Mouse (Mus musculus) bone marrow, adult 2 months (tissue): ENCODE results near the gene Clip2.
A peak's percentile ranks its signal among the peaks of the same experiment; 100 is the strongest.

ENCODE experiments used
- CTCF ChIP-seq: fragments of 200-500 bp; IDR thresholded peaks from 2 replicates; pipeline ENCODE4 v1.5.1; 2011; ENCODE audit warnings: low read length, control low read depth; ENCODE audit not compliant: control insufficient read depth, insufficient read depth
- POLR2A ChIP-seq: fragments of 200-500 bp; IDR thresholded peaks from 2 replicates; pipeline ENCODE4 v1.6.1; 2011; ENCODE audit warnings: low read depth, mild to moderate bottlenecking, control low read depth, low read length, borderline replicate concordance; ENCODE audit not compliant: control insufficient read depth

DNA sequence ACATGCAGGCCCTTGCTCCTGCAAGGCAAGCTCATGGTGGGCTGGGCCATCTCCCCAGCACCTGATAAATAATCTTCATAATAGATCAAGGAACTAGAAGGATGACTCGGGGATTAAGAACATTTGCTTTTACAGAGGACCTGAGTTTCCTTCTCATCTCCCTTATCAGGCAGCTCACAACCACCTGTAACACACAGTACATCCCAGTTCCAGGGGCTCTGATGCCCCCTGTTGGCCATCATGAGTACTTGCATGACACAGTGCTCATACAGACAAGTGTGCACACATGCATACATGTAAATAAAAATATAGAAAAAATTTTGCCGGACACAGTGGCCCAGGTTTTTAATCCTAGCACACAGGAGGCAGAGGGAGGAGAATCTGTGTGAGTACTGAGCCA lies 78.3 kb downstream of the Clip2 start:
- TF ChIP-seq CTCF (peak; percentile 68), POLR2A (no peak)
